Mouse (Mus musculus) spleen, adult 2 months (tissue): ENCODE measurements around the gene Gm7534.

Source experiments
- CTCF ChIP-seq: fragments of 200-500 bp; IDR thresholded peaks from 2 replicates; pipeline ENCODE4 v1.5.1; 2011; ENCODE audit warnings: mild to moderate bottlenecking, inconsistent platforms; ENCODE audit not compliant: insufficient read depth, insufficient read length, insufficient replicate concordance; ENCODE audit errors: extremely low read depth
- POLR2A ChIP-seq: fragments of 200-500 bp; IDR thresholded peaks from 2 replicates; pipeline ENCODE4 v1.6.1; 2011; ENCODE audit warnings: low read depth, low read length, inconsistent platforms

DNA sequence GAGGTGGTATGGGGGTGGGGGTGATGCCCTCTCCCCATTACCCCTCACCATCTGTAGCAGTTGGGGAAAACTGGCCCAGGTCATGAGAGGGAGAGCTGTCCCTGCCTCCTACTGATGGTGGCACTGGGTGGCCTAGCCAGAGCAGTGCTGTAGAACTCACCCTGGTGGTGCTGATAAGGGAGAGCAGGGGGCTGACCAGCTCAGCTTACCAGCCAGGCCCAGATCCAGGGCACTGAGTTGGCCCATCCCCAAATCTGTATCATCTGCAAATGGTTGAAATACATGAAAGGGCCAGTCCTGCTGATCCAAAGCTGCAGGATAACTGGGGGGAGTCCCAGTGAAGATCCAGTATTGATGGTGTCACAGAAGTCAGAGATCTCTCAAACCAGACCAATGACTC is 21.0 kb downstream of the Gm7534 start:
- TF ChIP-seq CTCF (no peak), POLR2A (no peak)
